Mouse (Mus musculus): ENCODE measurements around the gene Cpeb2.

DNA sequence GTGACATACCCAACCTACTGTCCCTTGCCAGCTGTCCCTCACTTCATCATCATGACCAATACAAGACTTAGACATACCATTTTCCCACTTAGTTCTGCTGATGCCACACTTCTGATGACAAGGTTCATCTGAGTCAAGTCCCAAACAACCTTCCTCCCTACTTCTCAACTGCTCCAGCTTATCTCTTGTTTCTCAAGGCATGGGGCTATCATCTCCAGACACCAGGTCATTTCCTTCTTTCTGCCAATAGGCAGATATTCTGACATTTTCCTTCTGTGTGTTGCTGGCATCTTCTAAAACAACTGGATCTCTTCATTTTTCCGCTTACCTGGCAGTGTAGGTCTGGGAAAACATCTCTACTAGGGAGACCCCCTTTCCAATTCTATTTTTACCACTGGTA, 104.2 kb downstream of the Cpeb2 start:
- TF ChIP-seq CTCF (IDR thresholded peaks at IDR 0.05; ENCODE audit: control insufficient read depth, insufficient read depth, low read length), result no peak
- no peak for TF ChIP-seq POLR2A (IDR thresholded peaks at IDR 0.05; ENCODE audit: borderline replicate concordance, control insufficient read depth, low read depth, low read length)
